Mouse (Mus musculus) MEL (cell line): ENCODE measurements around the gene Hoxc5. TPM values are rescaled to one million over a fixed set of nuclear protein-coding genes. Genes with fewer than 3 reads are reported as not detected.

Source experiments
- DNase-seq: peaks from one replicate; pipeline ENCODE4 v3.0.0; 2011; ENCODE audit warnings: low read depth, low spot score
- H3K27ac ChIP-seq: 2 replicates; pipeline ENCODE4 v1.5.1; 2012; ENCODE audit warnings: low read depth, mild to moderate bottlenecking, control low read depth, low read length, moderate library complexity; ENCODE audit not compliant: control insufficient read depth
- H3K27me3 ChIP-seq, 2 experiments: fragments of 150-350 bp in 1 of 2; sonication (generic) in 1 of 2; 2 replicates each; pipeline ENCODE4 v1.6.1; 2012; ENCODE audit warnings: low read length in 2 of 2, mild to moderate bottlenecking in 2 of 2, improper control_type of control experiment in 1 of 2, moderate library complexity in 1 of 2; ENCODE audit not compliant: insufficient read depth in 2 of 2, control insufficient read depth in 1 of 2
- H3K36me3 ChIP-seq, 2 experiments: 2 replicates each; pipeline ENCODE4 v1.6.1; 2012 to 2014; ENCODE audit warnings: low read length in 2 of 2, improper control_type of control experiment in 1 of 2, inconsistent platforms in 1 of 2, mild to moderate bottlenecking in 1 of 2; ENCODE audit not compliant: insufficient read depth in 2 of 2, control insufficient read depth in 1 of 2
- H3K4me1 ChIP-seq, 2 experiments: fragments of 150-350 bp in 1 of 2; sonication (generic) in 1 of 2; 2 replicates each; pipeline ENCODE4 v1.6.1; 2012; ENCODE audit warnings: low read length in 2 of 2, improper control_type of control experiment in 1 of 2, mild to moderate bottlenecking in 1 of 2; ENCODE audit not compliant: insufficient read depth in 2 of 2, control insufficient read depth in 1 of 2
- H3K4me3 ChIP-seq, 2 experiments: fragments of 150-350 bp in 1 of 2; sonication (generic) in 1 of 2; 2 replicates each; pipeline ENCODE4 v1.5.1; 2012; ENCODE audit warnings: low read depth in 2 of 2, low read length in 2 of 2, mild to moderate bottlenecking in 2 of 2, moderate library complexity in 2 of 2, control low read depth in 1 of 2, improper control_type of control experiment in 1 of 2; ENCODE audit not compliant: control insufficient read depth in 1 of 2, insufficient read depth in 1 of 2
- H3K79me2 ChIP-seq: 2 replicates; pipeline ENCODE4 v1.6.1; 2012; ENCODE audit warnings: mild to moderate bottlenecking, low read length, moderate library complexity; ENCODE audit not compliant: control insufficient read depth, poor library complexity, insufficient read depth
- H3K9ac ChIP-seq: 2 replicates; pipeline ENCODE4 v1.6.1; 2012; ENCODE audit warnings: low read depth, mild to moderate bottlenecking, control low read depth, low read length, moderate library complexity; ENCODE audit not compliant: control insufficient read depth, poor library complexity, severe bottlenecking
- H3K9me3 ChIP-seq: fragments of 150-350 bp; sonication (generic); replicated peaks from 2 replicates; pipeline ENCODE4 v1.6.1; 2012; ENCODE audit warnings: mild to moderate bottlenecking, low read length, improper control_type of control experiment, moderate library complexity; ENCODE audit not compliant: insufficient read depth
- BHLHE40 ChIP-seq: IDR thresholded peaks from 2 replicates; pipeline ENCODE4 v1.6.1; 2012; ENCODE audit warnings: low read depth, mild to moderate bottlenecking, inconsistent platforms, low read length, improper control_type of control experiment, borderline replicate concordance
- CHD1 ChIP-seq: IDR thresholded peaks from 2 replicates; pipeline ENCODE4 v1.6.1; 2012; ENCODE audit warnings: low read depth, mild to moderate bottlenecking, inconsistent platforms, low read length, improper control_type of control experiment
- E2F4 ChIP-seq: IDR thresholded peaks from 2 replicates; pipeline ENCODE4 v1.6.1; 2011; ENCODE audit warnings: low read depth, low read length, improper control_type of control experiment, borderline replicate concordance
- ETS1 ChIP-seq: IDR thresholded peaks from 2 replicates; pipeline ENCODE4 v1.6.1; 2012; ENCODE audit warnings: low read depth, mild to moderate bottlenecking, inconsistent platforms, low read length, improper control_type of control experiment, moderate library complexity
- HCFC1 ChIP-seq: IDR thresholded peaks from 2 replicates; pipeline ENCODE4 v1.6.1; 2012; ENCODE audit warnings: low read depth, mild to moderate bottlenecking, inconsistent platforms, low read length, improper control_type of control experiment, moderate library complexity
- MEF2A ChIP-seq: IDR thresholded peaks from 2 replicates; pipeline ENCODE4 v1.6.1; 2014; ENCODE audit warnings: low read depth, mild to moderate bottlenecking, inconsistent platforms, low read length, improper control_type of control experiment; ENCODE audit not compliant: poor library complexity, insufficient replicate concordance, severe bottlenecking; ENCODE audit errors: extremely low read depth
- MXI1 ChIP-seq: IDR thresholded peaks from 2 replicates; pipeline ENCODE4 v1.6.1; 2011; ENCODE audit warnings: mild to moderate bottlenecking, low read depth, low read length, improper control_type of control experiment
- NELFE ChIP-seq: IDR thresholded peaks from 2 replicates; pipeline ENCODE4 v1.6.1; 2011; ENCODE audit warnings: low read depth, low read length, improper control_type of control experiment
- NRF1 ChIP-seq: IDR thresholded peaks from 2 replicates; pipeline ENCODE4 v1.6.1; 2014; ENCODE audit warnings: low read depth, mild to moderate bottlenecking, inconsistent platforms, low read length, improper control_type of control experiment, moderate library complexity; ENCODE audit not compliant: poor library complexity, insufficient read depth, severe bottlenecking
- POLR2A ChIP-seq, 2 experiments: IDR thresholded peaks; 2 replicates each; pipeline ENCODE4 v1.6.1; 2011 to 2012; ENCODE audit warnings: low read length in 2 of 2, mild to moderate bottlenecking in 2 of 2, control low read depth in 1 of 2, improper control_type of control experiment in 1 of 2, low read depth in 1 of 2, moderate library complexity in 1 of 2; ENCODE audit not compliant: control insufficient read depth in 1 of 2, insufficient read depth in 1 of 2, poor library complexity in 1 of 2
- POLR2AphosphoS2 ChIP-seq: IDR thresholded peaks from 2 replicates; pipeline ENCODE4 v1.6.1; 2011; ENCODE audit warnings: low read length, improper control_type of control experiment
- SIN3A ChIP-seq: IDR thresholded peaks from 2 replicates; pipeline ENCODE4 v1.6.1; 2012; ENCODE audit warnings: low read length, improper control_type of control experiment, inconsistent platforms
- SMC3 ChIP-seq: IDR thresholded peaks from 2 replicates; pipeline ENCODE4 v1.6.1; 2011; ENCODE audit warnings: low read depth, low read length, improper control_type of control experiment
- TAL1 ChIP-seq: IDR thresholded peaks from 2 replicates; pipeline ENCODE4 v1.6.1; 2012; ENCODE audit warnings: mild to moderate bottlenecking, inconsistent platforms, low read length, moderate library complexity, mixed read lengths
- TBP ChIP-seq: IDR thresholded peaks from 2 replicates; pipeline ENCODE4 v1.8.0; 2011; ENCODE audit warnings: low read depth, low read length, improper control_type of control experiment
- TCF12 ChIP-seq: IDR thresholded peaks from 2 replicates; pipeline ENCODE4 v1.6.1; 2014; ENCODE audit warnings: low read depth, mild to moderate bottlenecking, inconsistent platforms, low read length, improper control_type of control experiment, moderate library complexity
- UBTF ChIP-seq: IDR thresholded peaks from 2 replicates; pipeline ENCODE4 v1.6.1; 2012; ENCODE audit warnings: low read depth, mild to moderate bottlenecking, inconsistent platforms, low read length, improper control_type of control experiment, moderate library complexity, borderline replicate concordance; ENCODE audit not compliant: insufficient read depth
- ZKSCAN1 ChIP-seq: IDR thresholded peaks from 2 replicates; pipeline ENCODE4 v1.6.1; 2012; ENCODE audit warnings: low read depth, mild to moderate bottlenecking, inconsistent platforms, low read length, improper control_type of control experiment, moderate library complexity
- ZMIZ1 ChIP-seq: IDR thresholded peaks from 2 replicates; pipeline ENCODE4 v1.6.1; 2012; ENCODE audit warnings: low read depth, mild to moderate bottlenecking, inconsistent platforms, low read length, improper control_type of control experiment, moderate library complexity
- ZNF384 ChIP-seq: IDR thresholded peaks from 2 replicates; pipeline ENCODE4 v1.6.1; 2012; ENCODE audit warnings: low read depth, mild to moderate bottlenecking, inconsistent platforms, low read length, improper control_type of control experiment
- polyA plus RNA-seq, 2 experiments: library from polyadenylated mRNA; stranded (reverse) in 1 of 2; unstranded in 1 of 2; fragments of >175 nt in 1 of 2; fragments of >200 nt in 1 of 2; gene quantifications; 2 replicates each; pipeline versions ENCODE4 v1.2.1 to v1.2.4; 2012; ENCODE audit warnings: low replicate concordance in 2 of 2, low read depth in 1 of 2; ENCODE audit not compliant: insufficient read length in 2 of 2, insufficient read depth in 1 of 2, missing spikeins in 1 of 2
- total RNA-seq: library from RNA; depleted of rRNA; stranded (reverse); fragments of 300-350 nt; gene quantifications from 2 replicates; pipeline ENCODE4 v1.2.3, GENCODE M21; 2012

The Hoxc5 gene
- total and polyA plus RNA-seq, 3 experiments = 0.46 to 3.0 TPM; not detected in 1

GRCm38 (mm10) chr15:102967511-102968397, 511 bp downstream of the Hoxc5 start:
- peak overlapping the region; percentile 82 for H3K27ac ChIP-seq
- TF ChIP-seq MEF2A = no peak
- TF ChIP-seq CHD1 = peak; percentile 31; the same call in 1 of the 2 replicates
- peak; percentile 24; the same call in 1 of the 2 replicates for TF ChIP-seq NELFE
- TF ChIP-seq ZMIZ1 = no peak
- 0 out of 2 replicates have a peak, but pooled peaks have one; percentile 1 for TF ChIP-seq SMC3
- TF ChIP-seq TAL1 = no peak
- TF ChIP-seq HCFC1 = no peak
- TF ChIP-seq ETS1 = no peak
- no peak for TF ChIP-seq BHLHE40
- TF ChIP-seq TBP = peak; percentile 24; the same call in 1 of the 2 replicates
- TF ChIP-seq ZNF384 = no peak
- TF ChIP-seq TCF12 = peak; percentile 33; the same call in 1 of the 2 replicates
- peak; percentile 31 to 46 for TF ChIP-seq POLR2A (IDR thresholded peaks at IDR 0.05; ENCODE audit: control insufficient read depth in 1 of 2, insufficient read depth in 1 of 2, low read depth in 1 of 2, low read length in 2 of 2, poor library complexity in 1 of 2)
- TF ChIP-seq POLR2AphosphoS2 = no peak
- TF ChIP-seq UBTF = peak; percentile 89; the same call in 1 of the 2 replicates
- TF ChIP-seq ZKSCAN1 = no peak
- TF ChIP-seq SIN3A = peak; percentile 12; the same call in 1 of the 2 replicates
- TF ChIP-seq E2F4 = 0 out of 2 replicates have a peak, but pooled peaks have one; percentile 8
- TF ChIP-seq NRF1 = no peak
- TF ChIP-seq MXI1 = no peak
- H3K36me3 ChIP-seq = peaks cover 0 to 18% of the 10 kb centered on the region in 2 experiments; a peak in 2 of 4 replicates
- peaks cover 31% of the 10 kb centered on the region for H3K79me2 ChIP-seq
- DNase-seq = peak; percentile 81
- peak overlapping the region; percentile 93 for H3K9ac ChIP-seq
- H3K4me3 ChIP-seq = peak overlapping the region; percentile 84 to 97
- peaks cover 4 to 6% of the 10 kb centered on the region in 2 experiments; a peak in 3 of 4 replicates for H3K27me3 ChIP-seq
- peaks cover 12 to 19% of the 10 kb centered on the region in 2 experiments for H3K4me1 ChIP-seq
- H3K9me3 ChIP-seq = no peaks in the 10 kb centered on the region
